Mouse (Mus musculus): ENCODE results near the gene Mrgpra6. TPM values are rescaled to one million over a fixed set of nuclear protein-coding genes. Genes with fewer than 3 reads are reported as not detected.

Gene Mrgpra6
- polyA plus RNA-seq, 1 experiment from 2014 or later = not detected

- H3K9me3 ChIP-seq (replicated peaks) = no peaks in the 10 kb centered on the region
- H3K9ac ChIP-seq = no peak overlapping the region
- 67% methylated on average over 12 of the region's 12 CpGs for WGBS
- no peak overlapping the region for H3K4me3 ChIP-seq
- no peak overlapping the region for H3K4me2 ChIP-seq
- H3K36me3 ChIP-seq (ENCODE audit: poor library complexity, severe bottlenecking) = no peaks in the 10 kb centered on the region
- no peak for ATAC-seq
- no peak overlapping the region for H3K27ac ChIP-seq
- no peaks in the 10 kb centered on the region for H3K4me1 ChIP-seq
- no peaks in the 10 kb centered on the region for H3K27me3 ChIP-seq
Observed at GRCm38 (mm10) chr7:47146034-47146812, 58.5 kb downstream of the Mrgpra6 start.

- 41% methylated on average over 6 of the region's 6 CpGs for WGBS
- no peaks in the 10 kb centered on the region for H3K9me3 ChIP-seq (replicated peaks)
- ATAC-seq = no peak
- no peak overlapping the region for H3K9ac ChIP-seq
- no peak overlapping the region for H3K27ac ChIP-seq
- H3K4me2 ChIP-seq = no peak overlapping the region
- no peaks in the 10 kb centered on the region for H3K36me3 ChIP-seq (ENCODE audit: poor library complexity, severe bottlenecking)
- H3K4me3 ChIP-seq = no peak overlapping the region
- no peaks in the 10 kb centered on the region for H3K4me1 ChIP-seq
- no peaks in the 10 kb centered on the region for H3K27me3 ChIP-seq
Observed at GRCm38 (mm10) chr7:47144299-47144698, 60.4 kb downstream of the Mrgpra6 start.

DNA sequence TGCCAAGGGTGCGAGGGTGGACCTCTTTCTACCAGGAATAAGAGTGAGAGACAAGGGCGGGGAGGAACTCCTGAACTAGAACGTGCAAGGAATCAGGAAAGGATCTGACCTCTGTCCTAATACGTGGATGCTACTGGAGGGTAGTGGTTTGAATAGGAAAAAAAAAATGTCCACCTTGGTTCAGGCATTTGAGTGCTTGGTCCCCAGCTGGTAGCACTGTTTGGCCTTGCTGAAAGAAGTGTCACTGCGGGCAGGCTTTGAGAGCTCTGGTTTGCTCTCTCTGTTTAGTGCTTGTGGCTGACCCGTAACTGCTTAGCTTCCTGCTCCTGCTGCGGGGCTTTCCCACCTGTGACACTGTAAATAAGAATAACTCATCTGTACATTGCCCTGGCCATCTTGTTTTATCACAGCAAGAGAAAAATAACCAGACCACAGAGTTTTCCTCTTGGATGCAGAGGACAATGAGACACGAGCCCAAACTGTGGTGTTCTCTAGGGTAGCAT is 64.8 kb downstream of the Mrgpra6 start:
- no peak for ATAC-seq

More for the DNA sequence above, 64.8 kb downstream of the Mrgpra6 start:
- H3K4me2 ChIP-seq = no peak overlapping the region
- peaks cover 5% of the 10 kb centered on the region; the same call in 1 of the 2 replicates for H3K27me3 ChIP-seq
- H3K4me1 ChIP-seq = no peaks in the 10 kb centered on the region
- H3K36me3 ChIP-seq (ENCODE audit: poor library complexity, severe bottlenecking) = no peaks in the 10 kb centered on the region
- H3K9me3 ChIP-seq (replicated peaks) = no peaks in the 10 kb centered on the region
- 82% methylated on average over 8 of the region's 8 CpGs for WGBS
- no peak overlapping the region for H3K4me3 ChIP-seq
- H3K9ac ChIP-seq = no peak overlapping the region
- no peak overlapping the region for H3K27ac ChIP-seq

Other genes with a start within 250 kb of the Mrgpra6 start
- 9.4 and 10.4 TPM in 2 replicates for gene Uevld, start 246.4 kb downstream of the Mrgpra6 start, polyA plus RNA-seq (2015; fragmentation: Nextera tagmentation; extraction: Ambion mirVana)
- not detected in 2 replicates for gene Gm9999, start 221.3 kb downstream of the Mrgpra6 start, polyA plus RNA-seq (2015; fragmentation: Nextera tagmentation; extraction: Ambion mirVana)
- gene Spty2d1, start 196.5 kb downstream of the Mrgpra6 start, polyA plus RNA-seq (2015; fragmentation: Nextera tagmentation; extraction: Ambion mirVana) = 12.0 and 12.4 TPM in 2 replicates
- gene Tmem86a, start 154.3 kb downstream of the Mrgpra6 start, polyA plus RNA-seq (2015; fragmentation: Nextera tagmentation; extraction: Ambion mirVana) = 19.0 and 20.0 TPM in 2 replicates
- 38.8 and 46.9 TPM in 2 replicates for gene Ptpn5, start 71.2 kb downstream of the Mrgpra6 start, polyA plus RNA-seq (2015; fragmentation: Nextera tagmentation; extraction: Ambion mirVana)
- not detected in 2 replicates for gene Mrgpra9, start 47.9 kb upstream of the Mrgpra6 start, polyA plus RNA-seq (2015; fragmentation: Nextera tagmentation; extraction: Ambion mirVana)
- gene Mrgpra1, start 149.3 kb upstream of the Mrgpra6 start, polyA plus RNA-seq (2015; fragmentation: Nextera tagmentation; extraction: Ambion mirVana) = not detected in 2 replicates
- gene Mrgpra2a, start 247.2 kb upstream of the Mrgpra6 start, polyA plus RNA-seq (2015; fragmentation: Nextera tagmentation; extraction: Ambion mirVana) = not detected in 2 replicates

Data from forebrain, embryonic 13.5 days (tissue).